Mouse (Mus musculus) cerebellum, postnatal 4 days (tissue): Measurements from ENCODE around the gene Col4a3bp.

Experiments
- DNase-seq, 2 experiments: peaks; one replicate each; pipeline ENCODE4 v3.0.0; 2022; ENCODE audit warnings: low spot score in 2 of 2, mixed read lengths in 1 of 2

The Col4a3bp gene

GRCm38 (mm10) chr13:96541381-96541780, 1.0 kb upstream of the Col4a3bp start:
- DNase-seq: no peak

GRCm38 (mm10) chr13:96542901-96543891, 778 bp downstream of the Col4a3bp start:
- DNase-seq: peak in 1 of 2 experiments; percentile 45

GRCm38 (mm10) chr13:96544506-96544905, 2.1 kb downstream of the Col4a3bp start:
- no peak for DNase-seq

- no peak for DNase-seq
These were observed 4.8 kb downstream of the Col4a3bp start for GRCm38 (mm10) chr13:96547250-96547649.

- DNase-seq: no peak
These were observed 5.5 kb downstream of the Col4a3bp start for GRCm38 (mm10) chr13:96547941-96548340.

- DNase-seq: no peak
These were observed 12.7 kb downstream of the Col4a3bp start for GRCm38 (mm10) chr13:96555099-96555498.

GRCm38 (mm10) chr13:96567977-96568376, 25.6 kb downstream of the Col4a3bp start:
- DNase-seq: no peak

- DNase-seq: no peak
These were observed 28.0 kb downstream of the Col4a3bp start for GRCm38 (mm10) chr13:96570313-96571015.

GRCm38 (mm10) chr13:96571016-96571361, 28.6 kb downstream of the Col4a3bp start:
- DNase-seq: no peak

- DNase-seq: no peak
These were observed 31.8 kb downstream of the Col4a3bp start for GRCm38 (mm10) chr13:96574170-96574569.

- DNase-seq: no peak
These were observed 36.7 kb downstream of the Col4a3bp start for GRCm38 (mm10) chr13:96579104-96579503.

GRCm38 (mm10) chr13:96579979-96580378, 37.6 kb downstream of the Col4a3bp start:
- no peak for DNase-seq

- no peak for DNase-seq
These were observed 41.8 kb downstream of the Col4a3bp start for GRCm38 (mm10) chr13:96584201-96584600.

GRCm38 (mm10) chr13:96586540-96586939, 44.1 kb downstream of the Col4a3bp start:
- no peak for DNase-seq

- no peak for DNase-seq
These were observed 46.2 kb downstream of the Col4a3bp start for GRCm38 (mm10) chr13:96588642-96589041.

- DNase-seq: no peak
These were observed 51.2 kb downstream of the Col4a3bp start for GRCm38 (mm10) chr13:96593621-96594020.

GRCm38 (mm10) chr13:96594070-96594469, 51.7 kb downstream of the Col4a3bp start:
- DNase-seq: no peak

GRCm38 (mm10) chr13:96599182-96599581, 56.8 kb downstream of the Col4a3bp start:
- no peak for DNase-seq

GRCm38 (mm10) chr13:96604242-96604641, 61.8 kb downstream of the Col4a3bp start:
- no peak for DNase-seq

GRCm38 (mm10) chr13:96614615-96615014, 72.2 kb downstream of the Col4a3bp start:
- DNase-seq: no peak

- DNase-seq: no peak
These were observed 78.5 kb downstream of the Col4a3bp start for GRCm38 (mm10) chr13:96620891-96621290.

GRCm38 (mm10) chr13:96630396-96630795, 88.0 kb downstream of the Col4a3bp start:
- DNase-seq: no peak

- no peak for DNase-seq
These were observed 101.8 kb downstream of the Col4a3bp start for GRCm38 (mm10) chr13:96644168-96644567.
